Mouse (Mus musculus) ES-E14 (cell line): ENCODE results near the gene Sypl2.

ENCODE experiments used
- ZC3H11A ChIP-seq: IDR thresholded peaks from 2 replicates; pipeline ENCODE4 v1.6.1; 2012; ENCODE audit warnings: low read depth, mild to moderate bottlenecking, inconsistent platforms, low read length, borderline replicate concordance
- ZNF384 ChIP-seq: IDR thresholded peaks from 2 replicates; pipeline ENCODE4 v1.6.1; 2012; ENCODE audit warnings: low read depth, low read length, inconsistent platforms

- TF ChIP-seq ZNF384 (no peak), ZC3H11A (no peak)
Measured at GRCm38 (mm10) chr3:108188716-108189490, 37.5 kb downstream of the Sypl2 start.
